Mouse (Mus musculus) testis, adult 2 months (tissue): Measurements from ENCODE around the gene 1700016K19Rik. TPM values are rescaled to one million over a fixed set of nuclear protein-coding genes. Genes with fewer than 3 reads are reported as not detected.

Source experiments
- H3K27ac ChIP-seq: fragments of 200-500 bp; 2 replicates; pipeline ENCODE4 v1.5.1; 2012; ENCODE audit warnings: low read depth, low read length; ENCODE audit not compliant: control insufficient read depth, insufficient read depth
- H3K27me3 ChIP-seq: fragments of 200-500 bp; 2 replicates; pipeline ENCODE4 v1.6.1; 2012; ENCODE audit warnings: mild to moderate bottlenecking, low read length, moderate library complexity; ENCODE audit not compliant: control insufficient read depth, insufficient read depth
- H3K36me3 ChIP-seq: fragments of 200-500 bp; 2 replicates; pipeline ENCODE4 v1.6.1; 2012; ENCODE audit warnings: mild to moderate bottlenecking, low read length; ENCODE audit not compliant: control insufficient read depth, insufficient read depth
- H3K4me1 ChIP-seq: fragments of 200-500 bp; 2 replicates; pipeline ENCODE4 v1.6.1; 2012; ENCODE audit warnings: low read length; ENCODE audit not compliant: control insufficient read depth, insufficient read depth
- H3K4me3 ChIP-seq: fragments of 200-500 bp; 2 replicates; pipeline ENCODE4 v1.5.1; 2012; ENCODE audit warnings: low read depth, mild to moderate bottlenecking, low read length, moderate library complexity, mixed read lengths; ENCODE audit not compliant: control insufficient read depth
- CTCF ChIP-seq: fragments of 200-500 bp; IDR thresholded peaks from 2 replicates; pipeline ENCODE4 v1.5.1; 2012; ENCODE audit warnings: low read depth, mild to moderate bottlenecking, inconsistent platforms, low read length, moderate library complexity; ENCODE audit not compliant: control insufficient read depth, insufficient read depth, insufficient replicate concordance
- POLR2A ChIP-seq: fragments of 200-500 bp; IDR thresholded peaks from 2 replicates; pipeline ENCODE4 v1.6.1; 2012; ENCODE audit warnings: low read depth, mild to moderate bottlenecking, inconsistent platforms, low read length, moderate library complexity; ENCODE audit not compliant: control insufficient read depth
- polyA plus RNA-seq: library from polyadenylated mRNA; depleted of rRNA; stranded (reverse); fragments of >200 nt; gene quantifications from 2 replicates; pipeline ENCODE4 v1.2.3, GENCODE M21; 2012

1700016K19Rik gene
- polyA plus RNA-seq, 1 experiment, result 287 TPM

- H3K4me1 ChIP-seq, result no peaks in the 10 kb centered on the region
Observed at GRCm38 (mm10) chr11:76040106-76040505, 40.4 kb downstream of the 1700016K19Rik start.

GRCm38 (mm10) chr11:76040761-76041376, 41.2 kb downstream of the 1700016K19Rik start:
- no peaks in the 10 kb centered on the region for H3K4me1 ChIP-seq
- TF ChIP-seq POLR2A (no peak), CTCF (no peak)
- no peaks in the 10 kb centered on the region for H3K36me3 ChIP-seq
- no peaks in the 10 kb centered on the region for H3K27me3 ChIP-seq
- no peak overlapping the region for H3K27ac ChIP-seq
- no peak overlapping the region for H3K4me3 ChIP-seq

More at GRCm38 (mm10) chr11:76040106-76040505, 40.4 kb downstream of the 1700016K19Rik start:
- Histone ChIP-seq H3K4me3 (no peak overlapping the region), H3K27ac (no peak overlapping the region), H3K27me3 (no peaks in the 10 kb centered on the region), H3K36me3 (no peaks in the 10 kb centered on the region)
- TF ChIP-seq POLR2A (no peak), CTCF (no peak)

GRCm38 (mm10) chr11:76042041-76042638, 42.4 kb downstream of the 1700016K19Rik start:
- no peak overlapping the region for H3K4me3 ChIP-seq
- no peaks in the 10 kb centered on the region for H3K36me3 ChIP-seq
- H3K4me1 ChIP-seq, result no peaks in the 10 kb centered on the region
- no peaks in the 10 kb centered on the region for H3K27me3 ChIP-seq
- TF ChIP-seq CTCF, result no peak
- no peak for TF ChIP-seq POLR2A
- H3K27ac ChIP-seq, result no peak overlapping the region

GRCm38 (mm10) chr11:76042882-76043281, 43.2 kb downstream of the 1700016K19Rik start:
- Histone ChIP-seq H3K27me3 (no peaks in the 10 kb centered on the region), H3K4me1 (no peaks in the 10 kb centered on the region), H3K36me3 (no peaks in the 10 kb centered on the region), H3K4me3 (no peak overlapping the region), H3K27ac (no peak overlapping the region)
- no peak for TF ChIP-seq CTCF

- no peak overlapping the region for H3K4me3 ChIP-seq
- no peaks in the 10 kb centered on the region for H3K36me3 ChIP-seq
- no peak overlapping the region for H3K27ac ChIP-seq
- TF ChIP-seq CTCF (no peak), POLR2A (no peak)
- no peaks in the 10 kb centered on the region for H3K27me3 ChIP-seq
- H3K4me1 ChIP-seq, result no peaks in the 10 kb centered on the region
Observed at GRCm38 (mm10) chr11:76044468-76044867, 44.8 kb downstream of the 1700016K19Rik start.

DNA sequence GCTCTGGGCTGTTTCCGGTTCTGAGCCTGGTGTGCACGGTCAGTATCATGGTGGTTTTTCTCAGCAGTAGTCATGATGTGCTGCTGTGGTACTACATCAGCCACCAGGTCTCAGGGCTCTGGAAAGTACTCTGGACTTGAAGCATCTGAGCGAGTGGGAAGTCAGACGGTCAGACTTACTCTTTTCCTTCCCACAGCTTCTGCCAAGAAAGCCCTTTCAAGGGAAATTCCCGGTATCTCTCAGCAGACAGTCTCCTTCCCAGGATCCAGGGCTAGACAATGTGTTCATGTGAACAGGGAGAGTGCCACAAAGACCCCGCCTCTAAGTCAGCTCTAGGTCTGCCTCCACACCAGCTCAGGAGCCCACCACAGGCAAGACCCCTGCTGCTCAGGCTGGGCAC, 45.7 kb downstream of the 1700016K19Rik start:
- Histone ChIP-seq H3K4me3 (no peak overlapping the region), H3K27me3 (no peaks in the 10 kb centered on the region), H3K36me3 (no peaks in the 10 kb centered on the region), H3K27ac (no peak overlapping the region), H3K4me1 (no peaks in the 10 kb centered on the region)
- TF ChIP-seq CTCF (no peak), POLR2A (no peak)

- TF ChIP-seq CTCF (no peak), POLR2A (no peak)
- no peaks in the 10 kb centered on the region for H3K27me3 ChIP-seq
Observed at GRCm38 (mm10) chr11:76050509-76050908, 50.8 kb downstream of the 1700016K19Rik start.

More at GRCm38 (mm10) chr11:76050509-76050908, 50.8 kb downstream of the 1700016K19Rik start:
- no peak overlapping the region for H3K4me3 ChIP-seq
- no peak overlapping the region for H3K27ac ChIP-seq
- no peaks in the 10 kb centered on the region for H3K4me1 ChIP-seq
- no peaks in the 10 kb centered on the region for H3K36me3 ChIP-seq
